Mouse (Mus musculus): ENCODE data around the gene Ptprg.

The Ptprg gene

DNA sequence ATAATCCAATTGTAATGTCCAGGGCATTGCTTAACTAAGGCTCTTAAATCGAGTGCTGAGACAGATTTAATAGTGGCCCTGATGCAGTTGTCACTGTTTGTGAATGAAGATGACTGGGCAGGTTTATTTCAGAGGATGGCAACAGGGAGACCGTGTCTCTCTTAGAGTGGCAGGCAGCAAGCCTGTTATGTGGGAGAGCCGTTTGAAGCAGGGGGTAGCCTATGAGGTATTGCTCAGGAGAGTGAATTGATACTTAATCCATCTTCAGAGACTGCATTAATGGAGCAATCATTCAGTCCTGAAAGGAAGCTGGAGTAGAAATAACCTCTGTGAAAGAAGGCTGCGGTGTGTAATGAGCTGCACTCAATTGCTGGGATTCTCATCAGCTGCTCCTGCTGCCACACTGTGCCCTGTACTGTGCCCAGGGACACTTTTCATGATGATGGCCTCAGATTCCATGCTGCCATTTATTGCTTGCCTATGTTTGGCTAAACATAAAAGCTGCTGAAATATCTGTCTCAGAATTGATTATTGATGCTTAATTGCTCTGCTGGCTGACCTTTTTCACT, 526.6 kb downstream of the Ptprg start:
- in situ Hi-C loops (cut with MboI; ENCODE audit: low sequenced_read_pairs): no loop called here

DNA sequence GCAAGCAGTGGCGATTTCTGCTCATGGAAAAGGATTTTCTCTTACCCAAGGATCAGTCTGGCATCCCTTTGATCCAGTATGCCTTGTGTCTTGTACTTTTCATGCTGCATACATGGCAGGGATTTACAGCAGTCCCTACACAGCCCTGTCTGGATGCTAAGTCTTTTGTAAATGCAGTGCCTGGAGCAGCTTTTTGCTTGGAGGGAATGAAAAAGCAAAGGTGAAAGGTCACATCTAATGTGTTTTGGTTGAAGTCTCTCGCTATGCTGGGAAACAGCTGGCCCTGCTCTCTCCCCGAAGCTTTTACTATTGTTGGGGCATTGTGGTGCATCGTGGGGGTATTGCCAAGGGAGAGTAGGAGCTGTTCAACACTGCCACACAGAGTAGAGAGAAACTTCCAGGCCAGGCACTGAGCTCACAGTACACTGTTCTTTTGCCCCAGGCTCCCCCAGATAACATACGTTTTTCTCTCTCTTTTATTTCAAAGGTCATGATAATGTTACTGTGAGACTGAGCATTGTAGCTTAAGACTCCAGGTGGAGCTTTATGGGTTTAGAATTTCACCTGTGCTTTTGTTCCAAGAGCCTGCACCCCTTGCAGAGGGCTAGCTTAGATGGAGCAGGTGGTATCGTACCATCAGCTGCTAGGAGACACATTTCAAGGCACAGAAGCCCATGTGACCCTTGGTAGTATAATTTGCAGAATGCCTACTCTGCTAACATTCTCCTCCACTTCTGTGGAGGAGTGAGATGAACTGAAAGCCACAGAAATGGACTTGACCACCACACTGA, 529.0 kb downstream of the Ptprg start:
- in situ Hi-C loops (cut with MboI; ENCODE audit: low sequenced_read_pairs): no loop called here

DNA sequence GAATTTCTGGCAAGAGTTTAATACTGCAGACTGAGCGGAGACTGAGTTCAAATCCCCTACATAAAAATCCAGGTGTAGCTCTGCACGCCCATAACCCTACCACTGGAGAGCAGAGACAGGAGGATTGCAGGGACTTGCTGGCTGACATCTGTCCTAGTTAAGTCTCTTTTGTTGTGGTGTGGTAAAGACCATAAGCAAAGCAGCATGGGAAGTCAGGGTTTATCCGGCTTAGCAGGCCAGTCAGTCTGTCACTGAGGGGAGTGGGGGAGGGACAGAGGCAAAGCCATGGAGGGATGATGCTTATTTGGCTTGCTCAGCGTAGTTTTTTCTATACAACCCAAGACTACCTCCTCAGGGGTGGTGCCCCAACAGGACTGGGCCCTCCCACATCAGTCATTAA, 530.7 kb downstream of the Ptprg start:
- in situ Hi-C loops (cut with MboI; ENCODE audit: low sequenced_read_pairs): no loop called here

DNA sequence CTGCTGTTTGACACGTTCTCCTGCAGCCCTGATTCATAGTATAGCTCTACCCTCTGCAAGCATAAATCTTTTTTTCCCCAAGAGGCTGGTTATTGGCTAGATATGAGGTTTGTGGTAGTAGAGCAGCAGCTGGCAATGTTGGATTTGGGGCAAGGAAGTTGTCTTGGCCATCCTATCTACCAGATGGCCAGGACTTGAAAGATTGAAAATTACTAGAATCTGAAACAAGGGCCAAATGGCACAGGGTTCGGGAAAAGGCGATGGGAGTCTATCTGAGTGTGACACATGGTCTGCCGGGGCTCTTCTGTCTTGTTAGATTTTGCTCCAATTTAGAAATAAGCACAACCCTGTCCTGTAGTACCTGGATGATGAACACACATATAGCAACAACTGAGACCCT, 531.7 kb downstream of the Ptprg start:
- in situ Hi-C loops (cut with MboI; ENCODE audit: low sequenced_read_pairs): no loop called here

DNA sequence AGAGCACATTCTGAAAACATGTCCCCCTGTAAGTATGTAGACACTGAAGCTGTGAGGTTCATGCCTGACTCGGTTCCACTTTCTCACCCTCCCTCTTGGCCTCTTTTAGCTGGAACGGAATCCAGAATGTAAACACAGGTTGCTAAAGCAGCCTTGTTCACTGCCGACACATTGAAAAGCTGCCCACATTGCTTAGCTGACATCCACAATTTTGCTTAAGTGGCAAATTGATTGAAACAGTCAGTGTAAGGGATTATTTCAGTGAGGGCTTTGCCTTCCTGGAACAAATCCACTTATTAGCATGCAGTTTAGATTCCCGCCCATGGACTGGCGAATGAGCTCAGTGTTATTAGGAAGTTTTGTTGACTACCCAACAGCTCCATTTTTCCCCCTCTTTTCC, 532.8 kb downstream of the Ptprg start:
- in situ Hi-C loops (cut with MboI; ENCODE audit: low sequenced_read_pairs): no loop called here

DNA sequence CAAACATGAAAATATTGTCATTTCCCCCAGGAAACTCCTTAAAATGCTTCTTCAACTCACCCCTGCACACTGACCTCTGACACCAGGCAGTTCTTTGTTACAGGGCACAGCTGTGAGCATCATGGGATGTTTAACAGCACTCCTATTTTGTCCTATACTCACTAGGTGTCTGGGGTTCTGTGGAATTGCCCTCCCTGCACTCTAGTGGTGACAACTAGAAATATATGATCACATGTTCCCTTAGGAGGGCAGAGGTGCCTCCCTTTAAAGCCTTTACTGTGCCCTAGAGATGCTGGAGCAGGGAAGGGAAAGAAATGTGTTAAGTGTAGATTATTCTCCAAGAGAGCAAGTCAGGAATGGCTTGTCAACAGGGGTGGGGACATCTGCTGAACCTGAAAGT, 536.6 kb downstream of the Ptprg start:
- in situ Hi-C loops (cut with MboI; ENCODE audit: low sequenced_read_pairs): no loop called here

DNA sequence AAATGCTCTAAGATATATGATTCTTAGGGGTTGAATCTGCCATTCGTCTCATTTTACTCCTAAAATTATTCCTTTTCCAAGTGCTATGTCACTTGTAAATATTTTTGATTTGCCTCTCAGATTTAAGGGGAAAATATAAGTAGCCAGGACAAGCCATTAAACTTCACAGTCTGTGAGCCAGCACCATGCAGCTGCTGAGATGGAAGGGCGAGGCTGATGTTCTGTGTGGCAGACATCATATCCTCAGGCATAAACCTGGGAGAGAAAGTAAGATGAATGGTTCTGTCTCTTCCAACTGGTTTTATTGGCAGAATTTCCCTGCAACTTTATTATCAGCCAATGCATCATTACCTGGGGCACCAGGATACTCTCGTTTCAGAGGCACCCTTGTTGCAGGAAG, 538.4 kb downstream of the Ptprg start:
- in situ Hi-C loops (cut with MboI; ENCODE audit: low sequenced_read_pairs): no loop called here

DNA sequence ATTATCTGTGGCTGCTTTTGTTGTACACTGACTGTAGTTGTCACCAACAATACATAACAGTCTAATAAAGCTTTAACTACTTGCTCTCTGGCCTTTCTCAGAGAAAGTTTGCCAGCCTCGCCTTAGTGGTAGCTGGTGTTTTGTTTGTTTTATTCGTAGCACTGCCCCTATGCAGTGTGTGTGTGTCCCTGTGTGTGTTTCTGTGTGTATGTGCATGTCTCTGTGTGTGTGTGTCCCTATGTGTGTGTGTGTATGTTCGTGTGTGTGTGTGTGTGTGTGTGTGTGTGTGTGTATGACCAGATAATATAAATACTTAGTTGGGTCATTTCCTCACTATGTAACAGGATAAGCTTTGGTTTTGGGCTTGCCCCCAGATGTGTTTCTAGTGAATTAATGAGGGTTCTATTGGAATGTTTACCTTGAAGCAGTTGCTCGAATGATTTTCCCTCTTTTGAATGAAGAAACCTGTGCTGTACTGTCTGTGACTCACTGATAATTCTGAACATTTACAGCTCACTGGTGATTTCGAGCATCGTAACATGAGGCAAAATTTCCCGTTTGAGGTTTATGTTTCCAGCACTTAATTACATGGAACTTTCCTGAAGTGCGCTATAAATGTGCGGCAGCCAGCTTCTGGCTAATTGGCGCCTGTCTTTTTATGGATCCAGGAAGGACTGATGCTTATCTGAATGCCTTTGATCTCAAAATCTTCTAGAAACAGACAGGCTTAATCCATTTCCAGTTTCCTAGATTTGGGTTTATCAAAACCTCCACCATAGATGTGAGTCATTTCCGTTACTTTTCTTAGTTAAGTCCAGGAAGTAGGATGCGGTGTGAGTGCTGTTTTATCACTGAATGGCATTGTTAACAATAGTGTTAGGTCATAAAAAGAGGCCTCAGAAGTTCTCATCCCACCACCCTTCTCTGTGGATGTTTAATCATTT, 546.3 kb downstream of the Ptprg start:
- in situ Hi-C loops (cut with MboI; ENCODE audit: low sequenced_read_pairs): no loop called here

DNA sequence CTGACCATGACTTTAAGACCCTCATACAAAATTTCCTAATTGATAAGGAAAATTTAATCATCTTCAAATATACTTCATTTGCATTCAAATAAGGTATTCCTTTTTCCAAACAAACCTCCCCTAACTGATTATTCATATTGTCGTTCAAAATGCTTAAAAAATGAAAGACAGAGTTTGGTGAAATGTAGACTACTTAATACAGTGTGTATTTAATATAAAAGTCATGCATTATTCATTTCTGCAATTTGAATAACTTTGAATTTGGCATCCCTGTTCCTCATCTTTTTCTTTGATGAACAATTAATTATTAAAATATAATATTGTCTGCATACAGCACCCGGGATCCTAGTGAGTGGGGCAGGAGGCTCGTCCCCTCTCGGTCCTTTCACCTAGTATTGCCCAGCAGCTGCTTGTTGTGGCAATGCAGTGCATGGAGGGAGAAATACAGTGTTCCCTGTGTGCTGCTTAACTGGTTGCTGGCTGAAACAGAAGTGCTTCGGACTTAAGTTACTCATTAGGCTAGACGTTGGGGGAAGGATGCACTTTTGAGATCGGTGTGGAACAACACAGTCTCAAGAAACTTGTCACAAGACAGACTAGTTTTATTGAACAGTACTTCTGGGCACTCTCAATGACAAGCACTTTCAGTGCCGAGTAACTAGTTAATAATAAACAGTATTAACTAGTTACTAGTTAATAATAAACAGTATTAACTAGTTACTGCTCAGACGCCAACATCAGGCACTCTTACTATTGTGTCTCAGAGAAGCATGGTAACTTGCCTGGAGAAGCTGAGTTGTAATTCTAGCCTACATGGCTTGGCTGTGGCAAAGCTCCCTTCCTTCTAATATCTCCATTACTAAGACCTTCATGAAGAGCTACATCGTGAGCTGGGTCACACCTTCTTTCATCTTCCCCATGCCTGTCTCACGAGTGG, 549.3 kb downstream of the Ptprg start:
- in situ Hi-C loops (cut with MboI; ENCODE audit: low sequenced_read_pairs): no loop called here

DNA sequence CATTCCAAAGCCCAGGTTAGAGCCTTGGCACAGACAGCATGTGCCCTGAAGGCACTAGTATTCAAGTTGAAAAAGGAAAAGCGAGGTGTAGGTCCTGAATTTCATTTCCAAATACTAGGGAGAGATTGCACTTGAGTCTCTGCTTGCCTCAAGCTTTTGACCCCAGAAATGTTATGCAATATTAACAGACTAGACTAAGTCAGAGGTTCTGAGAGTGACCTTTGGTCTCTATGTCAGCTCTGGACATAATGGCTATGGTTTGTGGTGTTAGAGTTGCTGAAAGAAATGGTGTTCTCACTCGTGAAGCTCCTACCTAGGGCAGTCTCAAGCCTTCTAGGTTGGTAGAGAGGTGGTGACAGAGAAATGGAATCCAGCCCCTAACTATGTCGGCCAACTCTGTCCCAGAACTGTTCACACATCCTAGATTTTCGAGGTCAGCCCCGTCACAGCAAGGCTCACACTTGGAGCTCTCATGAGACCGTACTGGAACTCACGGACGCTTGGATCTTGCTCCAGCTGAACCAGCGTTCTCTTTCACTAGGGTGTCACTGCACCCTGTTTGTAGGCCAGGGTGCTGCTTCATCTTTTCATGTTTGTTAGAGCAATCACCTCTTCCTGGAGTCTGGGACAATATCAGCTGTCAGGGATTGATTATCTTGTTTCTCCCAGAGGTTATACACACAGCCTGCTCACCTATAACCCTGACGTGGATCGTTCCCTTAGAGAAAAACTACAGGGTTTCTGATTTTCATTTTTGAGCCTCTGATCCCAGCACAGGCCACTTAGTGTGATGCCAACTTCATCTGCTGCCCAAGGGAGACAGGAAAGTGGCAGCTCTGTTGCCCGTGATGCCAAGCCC, 551.2 kb downstream of the Ptprg start:
- in situ Hi-C loops (cut with MboI; ENCODE audit: low sequenced_read_pairs): no loop called here

DNA sequence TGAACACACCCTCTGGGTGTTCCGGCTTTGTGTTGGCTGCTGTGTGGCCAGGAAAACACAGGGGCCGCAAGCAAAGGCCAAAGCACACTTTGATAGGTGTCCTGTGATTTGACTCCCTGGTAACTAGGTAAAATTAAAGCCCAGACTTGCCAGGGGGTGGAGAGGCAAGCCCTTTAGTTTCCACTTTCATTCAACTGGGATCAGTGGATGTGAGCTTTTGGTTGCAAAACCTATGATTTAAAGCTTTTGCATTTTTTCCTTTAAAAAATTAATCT, 551.8 kb downstream of the Ptprg start:
- in situ Hi-C loops (cut with MboI; ENCODE audit: low sequenced_read_pairs): no loop called here

DNA sequence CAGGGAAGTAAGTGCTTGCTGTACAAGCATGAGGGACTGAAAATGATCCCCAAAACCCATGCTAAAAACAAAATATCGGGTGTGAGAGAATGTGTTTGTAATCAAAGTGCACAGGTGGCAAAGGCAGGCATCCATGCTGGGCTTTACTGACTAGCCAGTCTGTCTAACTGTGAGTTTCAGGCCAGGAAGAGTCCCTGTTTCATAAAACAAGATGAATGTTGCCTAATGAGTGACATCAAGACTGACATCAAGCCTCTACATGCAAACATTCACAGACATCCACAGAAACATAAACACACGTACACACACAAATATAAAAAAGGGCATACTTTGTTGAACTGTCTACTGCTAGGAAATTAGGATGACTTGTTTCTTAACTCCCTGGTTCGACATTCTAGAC, 552.3 kb downstream of the Ptprg start:
- in situ Hi-C loops (cut with MboI; ENCODE audit: low sequenced_read_pairs): no loop called here

DNA sequence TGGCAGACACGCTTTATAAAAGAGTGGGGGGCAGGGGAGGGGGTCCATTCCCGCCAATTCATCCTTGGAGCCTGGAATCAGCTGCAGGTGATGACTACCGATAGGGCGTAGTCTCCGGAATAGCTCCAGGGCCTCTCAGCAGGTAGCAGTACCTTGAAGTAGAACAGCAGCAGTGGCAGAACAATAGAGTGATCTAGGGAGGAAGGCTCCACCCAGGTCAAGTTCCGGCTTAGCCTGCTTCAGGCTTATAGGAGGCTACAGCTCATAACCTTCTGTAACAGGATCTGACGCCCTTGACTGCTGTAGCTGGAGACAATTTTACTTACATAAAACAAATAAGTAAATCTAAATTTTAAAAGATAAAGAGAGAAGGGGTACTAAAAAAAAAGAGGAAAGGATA, 554.1 kb downstream of the Ptprg start:
- in situ Hi-C loops (cut with MboI; ENCODE audit: low sequenced_read_pairs): no loop called here

DNA sequence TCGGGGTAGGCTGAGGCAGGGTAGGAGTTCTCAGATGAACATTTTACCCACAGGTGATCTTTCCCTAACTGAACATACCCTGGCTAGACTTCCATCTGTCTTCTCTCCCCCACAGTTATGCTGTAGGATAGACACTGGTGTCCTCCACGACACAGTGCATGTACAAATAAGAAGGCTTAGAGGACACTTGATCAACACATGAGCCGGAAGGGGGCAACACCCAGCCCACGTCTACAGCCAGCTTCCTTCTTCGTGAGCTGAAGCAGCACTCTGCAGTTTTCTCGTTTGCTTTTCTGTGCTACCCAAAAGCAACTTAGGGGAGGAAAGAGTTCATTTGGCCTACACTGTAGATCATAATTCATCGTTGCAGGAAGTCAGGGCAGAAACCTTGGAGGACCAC, 554.7 kb downstream of the Ptprg start:
- in situ Hi-C loops (cut with MboI; ENCODE audit: low sequenced_read_pairs): no loop called here

DNA sequence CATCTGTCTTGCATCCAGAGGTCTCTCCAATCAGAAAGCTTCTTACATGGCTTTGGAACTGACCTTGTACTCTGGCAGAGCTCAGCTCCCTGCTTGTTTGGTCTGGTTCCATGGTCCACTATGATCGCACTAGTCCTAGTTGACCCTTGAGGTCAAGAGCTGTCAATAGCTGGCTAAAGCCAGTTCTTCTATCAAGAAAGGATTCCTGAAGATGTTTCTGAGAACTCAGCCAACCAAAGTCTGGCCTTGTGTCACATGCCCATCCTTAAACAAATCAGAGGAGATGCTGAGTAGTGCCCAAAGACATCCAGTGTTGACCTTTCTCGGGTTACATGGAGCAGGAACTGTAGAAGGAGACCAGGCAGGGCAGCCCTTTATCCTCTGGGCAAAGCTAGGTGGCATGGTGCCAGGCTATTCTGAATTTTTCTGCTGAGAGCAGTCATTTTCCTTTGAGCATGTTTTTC, 559.2 kb downstream of the Ptprg start:
- in situ Hi-C loops (cut with MboI; ENCODE audit: low sequenced_read_pairs): no loop called here

DNA sequence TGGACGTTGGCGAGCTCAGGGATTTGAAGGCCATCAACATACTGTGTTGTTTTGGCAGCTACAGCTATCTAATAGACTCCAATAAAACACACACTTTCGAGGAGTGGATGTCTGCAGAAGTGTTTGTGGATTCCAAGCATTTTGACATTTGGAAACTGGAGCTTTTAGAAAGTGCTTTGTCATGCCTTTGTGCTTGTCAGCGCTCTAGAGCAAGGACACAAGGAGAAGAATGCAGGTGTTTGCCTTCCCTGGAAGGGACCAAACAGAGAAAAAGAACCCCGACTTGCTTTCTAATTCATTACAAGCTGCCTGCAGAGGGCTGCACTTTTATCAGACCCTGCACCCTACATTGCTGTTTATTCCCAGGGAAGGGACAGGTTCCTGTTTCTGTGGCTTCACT, 560.0 kb downstream of the Ptprg start:
- in situ Hi-C loops (cut with MboI; ENCODE audit: low sequenced_read_pairs): no loop called here

DNA sequence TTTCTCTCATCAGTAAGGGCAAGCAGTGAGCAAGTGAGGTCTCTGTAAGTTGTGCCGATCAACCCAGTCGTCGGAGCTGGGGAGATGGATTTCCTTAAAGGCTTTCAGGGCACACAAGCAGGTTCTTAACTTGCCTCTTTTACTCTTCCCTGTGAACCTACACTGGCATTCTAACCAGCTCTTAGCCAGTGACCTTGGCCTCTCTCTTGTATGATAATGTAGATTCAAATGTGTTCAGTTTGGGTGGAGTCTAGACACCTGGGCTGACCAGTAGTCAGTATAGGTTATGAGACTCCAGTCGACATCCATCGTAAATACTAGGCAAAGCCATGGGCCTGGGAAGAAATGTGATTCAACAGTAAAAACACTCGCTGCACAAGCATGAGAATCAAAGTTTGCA, 560.7 kb downstream of the Ptprg start:
- in situ Hi-C loops (cut with MboI; ENCODE audit: low sequenced_read_pairs): no loop called here

DNA sequence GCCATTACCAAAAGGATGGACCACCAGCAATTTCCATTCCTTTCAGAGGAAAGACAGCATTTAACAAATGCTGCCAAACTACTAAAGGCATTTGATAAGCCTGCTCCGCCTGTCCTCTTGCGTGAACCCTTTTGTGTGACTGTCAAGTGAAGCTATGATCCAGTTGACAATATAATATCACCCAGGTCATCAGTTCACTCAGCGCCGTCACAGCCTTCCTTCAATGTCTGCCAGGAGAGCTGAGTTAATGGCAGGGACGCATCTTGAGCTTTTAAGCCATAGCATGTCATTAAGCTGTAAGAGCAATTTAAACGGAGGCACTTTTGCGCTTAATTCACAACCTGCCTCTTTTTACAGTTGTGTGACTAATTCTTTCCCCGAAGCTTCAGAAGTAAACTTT, 565.9 kb downstream of the Ptprg start:
- in situ Hi-C loops (cut with MboI; ENCODE audit: low sequenced_read_pairs): no loop called here

DNA sequence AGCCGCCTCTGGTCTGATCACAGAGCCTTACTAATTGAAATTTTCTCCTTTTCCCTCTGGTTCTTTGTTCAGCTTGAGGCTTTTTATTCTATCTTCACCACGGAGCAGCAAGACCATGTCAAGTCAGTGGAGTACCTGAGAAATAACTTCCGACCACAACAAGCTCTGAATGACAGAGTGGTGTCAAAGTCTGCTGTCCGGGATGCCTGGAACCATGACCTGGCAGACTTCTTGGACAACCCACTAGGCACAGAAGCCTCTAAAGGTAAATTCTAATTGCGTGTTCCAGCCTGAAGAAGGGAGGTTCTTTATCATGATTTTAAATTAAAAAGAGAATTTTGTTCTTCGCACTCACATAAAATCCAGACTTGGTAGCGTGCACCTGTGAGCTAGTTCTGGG, 568.6 kb downstream of the Ptprg start:
- in situ Hi-C loops (cut with MboI; ENCODE audit: low sequenced_read_pairs): no loop called here

DNA sequence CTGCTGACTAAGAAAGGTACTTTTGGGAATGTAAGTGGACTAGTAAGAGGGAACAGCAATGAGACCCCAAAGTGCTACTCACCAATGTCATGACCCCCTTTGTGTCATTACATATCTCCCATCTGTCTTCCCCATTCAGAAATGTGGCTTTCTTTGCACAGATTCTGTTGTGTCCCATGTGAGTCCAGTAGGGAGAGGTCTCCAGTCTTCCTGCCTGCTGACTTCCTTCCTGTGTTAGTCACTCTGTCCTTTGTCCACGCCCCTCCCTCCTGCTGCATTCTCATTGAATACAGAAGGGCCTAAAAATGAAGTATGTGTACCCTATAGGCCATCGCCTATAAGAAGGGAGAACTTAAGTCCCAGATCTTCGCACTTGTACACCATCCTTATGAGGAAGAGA, 571.4 kb downstream of the Ptprg start:
- in situ Hi-C loops (cut with MboI; ENCODE audit: low sequenced_read_pairs): no loop called here
